Mouse (Mus musculus) testis, adult 2 months (tissue): ENCODE results near the gene Teddm1b.

Source experiments
- CTCF ChIP-seq: fragments of 200-500 bp; IDR thresholded peaks from 2 replicates; pipeline ENCODE4 v1.5.1; 2012; ENCODE audit warnings: low read depth, mild to moderate bottlenecking, inconsistent platforms, low read length, moderate library complexity; ENCODE audit not compliant: control insufficient read depth, insufficient read depth, insufficient replicate concordance
- POLR2A ChIP-seq: fragments of 200-500 bp; IDR thresholded peaks from 2 replicates; pipeline ENCODE4 v1.6.1; 2012; ENCODE audit warnings: low read depth, mild to moderate bottlenecking, inconsistent platforms, low read length, moderate library complexity; ENCODE audit not compliant: control insufficient read depth

- TF ChIP-seq CTCF, result no peak
- no peak for TF ChIP-seq POLR2A
These were observed 20.2 kb downstream of the Teddm1b start for GRCm38 (mm10) chr1:153894201-153894893.
